Mouse (Mus musculus) liver, adult 2 months (tissue): ENCODE data around the gene Gm20388.

ENCODE experiments used
- CTCF ChIP-seq: fragments of 200-500 bp; IDR thresholded peaks from 2 replicates; pipeline ENCODE4 v1.5.1; 2011; ENCODE audit warnings: low read depth, low read length, control low read depth
- POLR2A ChIP-seq: fragments of 200-500 bp; IDR thresholded peaks from 2 replicates; pipeline ENCODE4 v1.6.1; 2011; ENCODE audit warnings: low read length, control low read depth; ENCODE audit not compliant: insufficient read depth; ENCODE audit errors: extremely low read depth

DNA sequence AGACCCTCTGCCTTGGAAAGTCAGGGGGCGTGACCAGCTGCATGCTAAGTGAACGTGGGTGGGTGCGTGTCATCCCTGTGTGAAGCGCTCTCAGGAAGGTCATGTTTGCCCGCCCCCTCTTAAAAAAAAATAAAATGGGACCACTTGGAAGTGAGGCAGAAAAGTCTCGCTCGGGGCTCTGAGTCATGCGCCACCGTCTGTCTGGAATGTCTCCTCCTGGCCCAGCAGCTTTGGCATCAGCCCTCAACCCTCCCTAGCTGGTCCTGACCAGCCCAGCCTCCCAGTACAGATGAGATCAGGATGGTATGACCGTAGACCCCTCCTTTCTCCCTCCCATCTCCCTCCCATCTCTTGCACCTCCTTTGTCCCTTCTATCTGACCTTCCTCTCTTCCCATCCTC lies 2314.8 kb downstream of the Gm20388 start:
- TF ChIP-seq POLR2A (no peak), CTCF (no peak)
